Mouse (Mus musculus) midbrain, embryonic 11.5 days (tissue): ENCODE data around the gene Rgl1. TPM values are rescaled to one million over a fixed set of nuclear protein-coding genes. Genes with fewer than 3 reads are reported as not detected.
A peak's percentile ranks its signal among the peaks of the same experiment; 100 is the strongest.

Source experiments
- ATAC-seq: fragments of 200-750 bp; cut with Nextera tagmentation; 2 replicates; pipeline ENCODE4 v1.8.0; 2017; ENCODE audit warnings: moderate TSS enrichment, moderate library complexity; ENCODE audit not compliant: low FRiP score
- DNase-seq: peaks from one replicate; pipeline ENCODE4 v3.0.0; 2015; ENCODE audit warnings: low spot score; ENCODE audit errors: missing footprints
- H3K27ac ChIP-seq: fragments of 300-500 bp; sonication (generic); 2 replicates; pipeline ENCODE4 v1.5.1; 2014; ENCODE audit warnings: low read depth, low read length
- H3K27me3 ChIP-seq: fragments of 300-500 bp; sonication (generic); 2 replicates; pipeline ENCODE4 v1.6.1; 2014; ENCODE audit warnings: mild to moderate bottlenecking, low read length, moderate library complexity, mixed read lengths; ENCODE audit not compliant: control insufficient read depth, insufficient read depth
- H3K36me3 ChIP-seq: fragments of 300-500 bp; sonication (generic); 2 replicates; pipeline ENCODE4 v1.6.1; 2014; ENCODE audit warnings: mild to moderate bottlenecking, low read length, moderate library complexity, mixed read lengths; ENCODE audit not compliant: control insufficient read depth, insufficient read depth
- H3K4me1 ChIP-seq: fragments of 300-500 bp; sonication (generic); 2 replicates; pipeline ENCODE4 v1.6.1; 2014; ENCODE audit warnings: low read length; ENCODE audit not compliant: control insufficient read depth, insufficient read depth
- H3K4me2 ChIP-seq: fragments of 300-500 bp; sonication (generic); 2 replicates; pipeline ENCODE4 v1.6.1; 2014; ENCODE audit warnings: mild to moderate bottlenecking, moderate library complexity
- H3K4me3 ChIP-seq: fragments of 300-500 bp; sonication (generic); 2 replicates; pipeline ENCODE4 v1.5.1; 2014; ENCODE audit warnings: low read depth, low read length
- H3K9ac ChIP-seq: fragments of 300-500 bp; sonication (generic); 2 replicates; pipeline ENCODE4 v1.6.1; 2014; ENCODE audit warnings: low read length
- H3K9me3 ChIP-seq: fragments of 300-500 bp; sonication (generic); 2 replicates; pipeline ENCODE4 v1.6.1; 2016; ENCODE audit warnings: low read length; ENCODE audit not compliant: control insufficient read depth
- WGBS: fragments of 180-500 bp; shearing (Covaris S2); extraction: QIAGEN DNeasy Blood & Tissue Kit; methylation state at CpG from one replicate; pipeline ENCODE4 v1.1.7; 2014; 5-methylcytosine and 5-hydroxymethylcytosine counted together
- polyA plus RNA-seq: library from polyadenylated mRNA; unstranded; fragments of >200 nt; fragmentation: Nextera tagmentation; extraction: Ambion mirVana; gene quantifications from 2 replicates; pipeline ENCODE4 v1.2.1, GENCODE M21; 2014

The Rgl1 gene
- 23.2 and 24.0 TPM in 2 replicates for polyA plus RNA-seq

DNA sequence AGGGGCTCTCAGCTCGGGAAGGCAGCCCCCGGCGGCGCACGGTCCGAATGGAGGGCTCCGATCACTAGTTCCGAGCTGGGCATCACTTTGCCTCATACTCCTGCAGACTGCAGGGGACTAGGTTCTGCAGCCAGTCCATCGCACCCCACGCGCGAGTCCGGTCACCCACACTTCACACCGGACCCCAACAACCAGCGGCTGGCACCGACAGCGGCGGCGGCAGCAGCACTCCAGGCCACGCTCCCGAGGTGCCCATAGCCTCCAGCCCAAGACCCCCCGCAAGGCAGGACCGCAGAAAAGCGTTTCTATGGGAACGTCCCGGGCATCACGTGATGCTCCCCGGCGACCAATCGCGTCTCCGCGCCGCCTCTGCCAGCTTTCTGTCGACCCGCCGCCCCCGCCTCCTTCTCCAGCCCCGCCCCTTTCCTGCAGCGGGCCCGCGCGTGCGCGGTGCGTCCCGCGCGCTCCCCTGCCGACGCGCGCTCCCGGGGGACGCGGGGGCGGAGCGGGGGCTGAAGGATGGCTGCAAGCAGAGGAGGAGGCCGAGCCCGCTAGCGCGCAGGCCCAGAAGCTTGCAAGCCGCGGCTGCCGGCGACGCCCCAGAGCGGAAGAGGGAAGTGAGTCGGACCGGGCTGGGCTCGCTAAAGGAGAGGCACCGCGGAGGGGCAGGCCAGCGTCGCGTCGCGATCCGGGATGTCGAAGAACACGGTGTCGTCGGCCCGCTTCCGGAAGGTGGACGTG lies at the start of gene Rgl1, which contains the start of gene Arpc5:
Rgl1 (minus strand) TSS at position 320 of the 741 bp plus-strand sequence.
Arpc5 (plus strand) TSS at position 511 of the 741 bp plus-strand sequence.
- peaks cover 2% of the 10 kb centered on the region; the same call in 1 of the 2 replicates for H3K4me1 ChIP-seq
- H3K36me3 ChIP-seq: 0 out of 2 replicates have a peak, but pooled peaks cover 2% of the 10 kb centered on the region
- peak within 1 kb of the TSS; percentile 57 for H3K27ac ChIP-seq
- peaks cover 5% of the 10 kb centered on the region for H3K27me3 ChIP-seq
- no peaks in the 10 kb centered on the region for H3K9me3 ChIP-seq
- peak within 1 kb of the TSS; percentile 88 for H3K9ac ChIP-seq
- peak within 1 kb of the TSS; percentile 89 for H3K4me2 ChIP-seq
- peak within 1 kb of the TSS; percentile 95 for H3K4me3 ChIP-seq
- WGBS: under 1% methylated on average over 85 of the region's 86 CpGs
- ATAC-seq (peak; percentile 97), DNase-seq (peak; percentile 100)

DNA sequence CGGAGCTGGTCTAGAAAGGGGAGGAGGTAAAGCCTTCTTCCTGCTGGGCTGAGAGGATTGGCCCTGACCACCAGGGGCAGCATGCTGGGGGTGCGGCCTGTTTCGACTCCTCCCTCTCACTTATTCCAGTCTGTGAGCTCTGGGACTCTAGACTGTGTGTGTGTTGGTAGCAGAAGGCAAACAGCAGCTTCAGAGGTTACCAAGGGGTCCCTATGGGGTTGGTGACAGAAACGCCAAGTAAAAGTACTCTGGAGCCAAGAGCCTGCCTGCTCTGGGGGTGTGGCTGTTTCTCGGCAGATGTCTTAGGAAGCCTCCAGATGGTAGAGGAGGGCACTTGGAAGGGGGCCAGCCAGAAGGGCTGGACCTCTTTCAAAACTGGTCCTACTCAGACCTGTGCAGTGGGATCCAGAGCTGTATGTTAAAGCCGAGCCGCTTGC lies 49.1 kb upstream of the Rgl1 start:
- Histone ChIP-seq H3K4me3 (no peak overlapping the region), H3K4me2 (no peak overlapping the region), H3K36me3 (no peaks in the 10 kb centered on the region), H3K9me3 (no peaks in the 10 kb centered on the region), H3K4me1 (peaks cover 14% of the 10 kb centered on the region), H3K9ac (no peak overlapping the region), H3K27ac (no peak overlapping the region), H3K27me3 (no peaks in the 10 kb centered on the region)
- DNase-seq: peak; percentile 91
- 39% methylated on average over 7 of the region's 7 CpGs for WGBS
- peak; percentile 67 for ATAC-seq

DNA sequence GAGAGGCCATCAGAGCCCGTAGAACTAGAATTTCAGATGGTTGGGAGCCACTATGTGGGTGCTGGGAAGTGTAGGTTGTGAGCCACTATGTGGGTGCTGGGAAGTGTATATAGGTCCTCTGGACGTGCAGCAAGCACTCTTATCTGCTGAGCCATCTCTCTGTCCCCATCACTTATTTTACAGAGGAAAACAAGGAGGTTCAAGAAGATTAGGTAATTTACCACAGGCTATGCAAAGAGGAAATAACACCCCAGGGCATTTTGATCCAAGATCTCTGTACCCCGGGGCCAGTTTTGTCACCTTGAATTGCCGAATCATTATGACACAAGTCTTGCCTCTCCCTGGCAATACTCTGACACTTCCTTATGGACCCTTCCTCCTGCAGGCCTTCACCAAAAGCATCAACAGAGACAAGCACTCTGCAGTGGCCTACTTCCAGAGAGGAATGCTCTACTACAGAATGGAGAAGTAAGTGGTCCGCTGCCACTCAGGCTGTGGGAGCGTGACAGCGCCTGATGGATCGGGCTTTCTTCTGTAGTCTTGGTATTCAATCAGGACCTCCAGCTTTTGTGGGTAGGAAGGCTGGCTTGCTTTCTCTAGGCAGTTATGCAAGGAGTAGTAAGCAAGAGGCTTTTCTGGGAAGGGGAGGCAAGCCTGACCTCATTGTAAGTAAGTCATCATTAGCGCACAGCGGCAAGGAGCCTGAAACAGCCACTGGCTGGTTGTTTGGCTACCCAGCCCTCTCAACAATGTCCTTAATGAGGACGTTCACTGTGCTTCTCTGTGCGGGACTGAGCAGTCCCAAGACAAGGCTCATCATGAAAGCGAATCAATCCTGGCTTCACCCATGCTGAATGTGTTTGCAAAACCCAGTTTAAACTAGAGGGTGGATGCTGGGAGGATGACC lies 44.6 kb upstream of the Rgl1 start:
- DNase-seq (no peak), ATAC-seq (no peak)
- H3K36me3 ChIP-seq: no peaks in the 10 kb centered on the region
- no peaks in the 10 kb centered on the region for H3K27me3 ChIP-seq
- no peak overlapping the region for H3K4me3 ChIP-seq
- no peak overlapping the region for H3K9ac ChIP-seq
- 63% methylated on average over 13 of the region's 13 CpGs for WGBS
- no peaks in the 10 kb centered on the region; the same call in 1 of the 2 replicates for H3K4me1 ChIP-seq
- H3K27ac ChIP-seq: no peak overlapping the region
- no peak overlapping the region for H3K4me2 ChIP-seq
- H3K9me3 ChIP-seq: no peaks in the 10 kb centered on the region

DNA sequence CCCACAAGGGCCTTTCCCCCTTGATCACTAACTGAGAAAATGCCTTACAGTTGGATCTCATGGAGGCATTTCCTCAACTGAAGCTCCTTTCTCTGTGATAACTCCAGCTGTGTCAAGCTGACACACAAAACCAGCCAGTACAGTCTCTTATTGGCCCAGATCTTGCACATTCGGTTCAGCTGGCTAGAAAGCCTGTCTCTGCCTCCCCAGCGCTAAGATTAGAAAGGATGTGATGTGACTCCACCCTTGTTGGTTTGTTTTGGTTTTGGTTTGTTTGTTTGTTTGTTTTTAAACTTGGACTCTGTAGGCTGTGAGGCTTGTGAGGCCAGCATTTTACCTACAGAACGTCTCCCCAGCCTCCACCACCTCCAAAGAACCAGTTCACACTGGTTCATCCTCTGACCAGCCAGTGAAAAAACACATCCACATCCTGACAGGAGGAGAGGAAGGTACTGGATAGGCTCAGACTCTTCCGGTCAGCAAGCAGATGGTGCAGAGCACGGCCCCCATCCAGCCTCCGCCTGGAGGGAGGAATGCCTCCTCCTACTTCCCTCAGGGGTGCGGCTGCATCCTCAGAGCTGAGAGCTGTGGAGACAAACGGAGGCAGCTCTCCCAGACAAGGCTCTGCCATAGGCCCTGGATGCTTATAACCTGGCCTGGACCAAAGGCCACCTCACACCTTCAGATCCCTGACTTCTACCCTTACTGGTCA lies 43.5 kb upstream of the Rgl1 start:
- DNase-seq: no peak
- no peak overlapping the region for H3K4me3 ChIP-seq
- no peaks in the 10 kb centered on the region for H3K36me3 ChIP-seq
- no peaks in the 10 kb centered on the region for H3K9me3 ChIP-seq
- 40% methylated on average over 8 of the region's 8 CpGs for WGBS
- H3K4me1 ChIP-seq: no peaks in the 10 kb centered on the region; the same call in 1 of the 2 replicates
- no peak overlapping the region for H3K4me2 ChIP-seq
- H3K9ac ChIP-seq: no peak overlapping the region
- no peaks in the 10 kb centered on the region for H3K27me3 ChIP-seq
- no peak overlapping the region for H3K27ac ChIP-seq
- ATAC-seq: peak; percentile 38; the same call in 1 of the 2 replicates

GRCm38 (mm10) chr1:152808392-152808680 lies 42.2 kb upstream of the Rgl1 start:
- Histone ChIP-seq H3K9me3 (no peaks in the 10 kb centered on the region), H3K36me3 (no peaks in the 10 kb centered on the region), H3K4me2 (no peak overlapping the region), H3K4me1 (no peaks in the 10 kb centered on the region; the same call in 1 of the 2 replicates), H3K27ac (no peak overlapping the region), H3K4me3 (no peak overlapping the region), H3K9ac (no peak overlapping the region), H3K27me3 (no peaks in the 10 kb centered on the region)
- DNase-seq: no peak
- WGBS: 87% methylated on average over 2 of the region's 2 CpGs
- ATAC-seq: no peak

DNA sequence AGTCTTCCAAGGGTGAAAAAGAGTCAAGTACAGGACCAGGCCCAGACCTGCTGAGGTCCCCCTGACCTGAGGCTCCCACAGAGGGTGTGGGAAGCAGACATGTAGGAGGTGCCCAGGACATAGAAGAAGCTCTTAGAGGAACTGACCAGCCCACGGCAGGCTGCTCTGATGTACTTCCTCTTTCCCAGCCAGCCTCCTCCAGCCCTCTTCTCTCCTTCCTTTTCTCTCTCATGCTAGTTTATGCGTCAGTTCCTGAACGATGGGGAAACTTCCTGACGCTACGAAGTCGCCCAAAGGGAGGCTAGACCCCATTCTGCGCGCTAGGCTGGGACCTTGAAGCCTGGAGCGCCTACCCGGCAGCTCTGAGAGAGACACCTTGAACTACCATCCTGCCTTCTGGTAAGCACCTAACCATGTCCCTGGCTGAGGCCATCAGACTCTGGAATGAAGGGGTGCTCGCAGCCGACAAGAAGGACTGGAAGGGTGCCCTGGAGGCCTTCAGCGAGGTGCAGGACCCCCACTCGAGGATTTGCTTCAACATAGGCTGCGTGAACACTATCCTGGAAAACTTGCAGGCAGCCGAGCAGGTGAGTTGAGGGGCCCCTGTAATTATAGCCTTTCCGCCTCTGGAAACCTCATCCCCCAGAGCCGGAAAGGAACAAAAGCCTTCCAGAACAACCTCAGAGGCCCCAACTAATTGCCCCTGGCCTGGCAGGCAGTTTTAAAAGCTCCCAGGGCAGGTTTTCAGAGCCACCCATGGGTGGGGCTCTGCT lies 41.7 kb upstream of the Rgl1 start:
- no peak overlapping the region for H3K9ac ChIP-seq
- no peak overlapping the region for H3K4me3 ChIP-seq
- H3K4me1 ChIP-seq: no peaks in the 10 kb centered on the region; the same call in 1 of the 2 replicates
- WGBS: 85% methylated on average over 18 of the region's 18 CpGs
- ATAC-seq (no peak), DNase-seq (no peak)
- no peaks in the 10 kb centered on the region for H3K27me3 ChIP-seq
- no peaks in the 10 kb centered on the region for H3K9me3 ChIP-seq
- H3K36me3 ChIP-seq: no peaks in the 10 kb centered on the region
- no peak overlapping the region for H3K27ac ChIP-seq
- no peak overlapping the region for H3K4me2 ChIP-seq

GRCm38 (mm10) chr1:152804907-152805306 lies 38.8 kb upstream of the Rgl1 start:
- WGBS: 79% methylated on average over 6 of the region's 6 CpGs
- DNase-seq (no peak), ATAC-seq (no peak)
- no peaks in the 10 kb centered on the region for H3K36me3 ChIP-seq
- no peak overlapping the region for H3K4me2 ChIP-seq
- no peaks in the 10 kb centered on the region for H3K27me3 ChIP-seq
- no peak overlapping the region for H3K9ac ChIP-seq
- H3K9me3 ChIP-seq: no peaks in the 10 kb centered on the region
- no peak overlapping the region for H3K27ac ChIP-seq
- H3K4me1 ChIP-seq: no peaks in the 10 kb centered on the region
- H3K4me3 ChIP-seq: no peak overlapping the region

GRCm38 (mm10) chr1:152800633-152801176 lies 34.6 kb upstream of the Rgl1 start:
- no peaks in the 10 kb centered on the region for H3K27me3 ChIP-seq
- no peaks in the 10 kb centered on the region for H3K9me3 ChIP-seq
- no peak overlapping the region for H3K9ac ChIP-seq
- no peak overlapping the region for H3K4me2 ChIP-seq
- no peak overlapping the region for H3K4me3 ChIP-seq
- DNase-seq (no peak), ATAC-seq (no peak)
- no peaks in the 10 kb centered on the region for H3K4me1 ChIP-seq
- no peaks in the 10 kb centered on the region for H3K36me3 ChIP-seq
- H3K27ac ChIP-seq: no peak overlapping the region
- WGBS: 91% methylated on average over 13 of the region's 13 CpGs
